Mouse (Mus musculus) left cerebral cortex, adult 8-10 months (tissue): ENCODE data around the gene Syt1. TPM values are rescaled to one million over a fixed set of nuclear protein-coding genes. Genes with fewer than 3 reads are reported as not detected.

Experiments
- DNase-seq, 2 experiments: peaks; one replicate each; pipeline ENCODE4 v3.0.0; 2022; ENCODE audit warnings: low spot score in 2 of 2
- total RNA-seq, 4 experiments: library from RNA; stranded (reverse); gene quantifications; 2 replicates each; pipeline ENCODE4 v1.2.4; 2022

Gene Syt1
- total RNA-seq, 4 experiments from 2014 or later, result 1,019 to 1,236 (median 1,126) TPM

GRCm38 (mm10) chr10:108765564-108765963 lies 245.2 kb downstream of the Syt1 start:
- DNase-seq, result no peak

GRCm38 (mm10) chr10:108763722-108764121 lies 247.1 kb downstream of the Syt1 start:
- no peak for DNase-seq

GRCm38 (mm10) chr10:108753304-108753703 lies 257.5 kb downstream of the Syt1 start:
- DNase-seq, result no peak

DNA sequence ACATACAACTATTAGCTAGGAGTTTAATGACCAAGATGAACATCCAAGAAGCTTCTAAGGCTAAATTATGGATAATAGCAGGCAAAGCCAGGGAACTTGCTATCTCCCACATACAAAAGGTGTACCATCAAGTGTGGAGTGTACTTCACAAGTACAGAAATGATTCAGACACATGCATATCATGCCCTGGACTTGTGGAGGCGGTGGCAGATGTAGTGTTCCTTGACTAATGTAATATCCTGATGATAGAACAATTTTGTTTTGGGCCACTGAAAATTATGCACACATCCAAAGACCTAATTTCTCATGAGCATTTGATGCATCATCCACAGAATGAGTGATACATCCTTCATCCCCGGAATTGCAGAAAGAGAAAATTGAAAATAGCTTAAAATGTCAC lies 267.0 kb downstream of the Syt1 start:
- DNase-seq, result no peak

GRCm38 (mm10) chr10:108733982-108734381 lies 276.8 kb downstream of the Syt1 start:
- no peak for DNase-seq

GRCm38 (mm10) chr10:108728961-108729360 lies 281.8 kb downstream of the Syt1 start:
- no peak for DNase-seq

- DNase-seq, result no peak
Measured at GRCm38 (mm10) chr10:108726391-108726790, 284.4 kb downstream of the Syt1 start.

GRCm38 (mm10) chr10:108724878-108725277 lies 285.9 kb downstream of the Syt1 start:
- DNase-seq, result no peak

DNA sequence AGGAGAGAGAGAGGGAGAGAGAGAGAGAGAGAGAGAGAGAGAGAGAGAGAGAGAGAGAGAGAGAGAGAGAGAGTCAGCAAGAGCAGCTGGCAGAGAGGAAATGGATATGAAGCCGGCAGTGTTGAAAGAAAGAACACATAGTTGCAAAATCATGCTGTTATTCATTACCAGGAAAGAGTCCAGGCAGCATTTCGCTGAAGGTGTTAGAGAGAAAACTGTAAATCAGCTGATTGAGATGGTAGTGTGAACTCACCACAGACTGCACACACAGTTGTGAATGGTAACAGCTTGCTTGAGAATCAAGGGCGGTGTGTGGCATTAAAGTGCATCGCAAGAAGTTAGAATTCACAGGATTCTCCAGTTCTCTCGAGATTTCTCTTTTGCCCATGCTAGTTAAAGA lies 300.3 kb downstream of the Syt1 start:
- DNase-seq, result peak in 1 of 2 experiments; percentile 64

DNA sequence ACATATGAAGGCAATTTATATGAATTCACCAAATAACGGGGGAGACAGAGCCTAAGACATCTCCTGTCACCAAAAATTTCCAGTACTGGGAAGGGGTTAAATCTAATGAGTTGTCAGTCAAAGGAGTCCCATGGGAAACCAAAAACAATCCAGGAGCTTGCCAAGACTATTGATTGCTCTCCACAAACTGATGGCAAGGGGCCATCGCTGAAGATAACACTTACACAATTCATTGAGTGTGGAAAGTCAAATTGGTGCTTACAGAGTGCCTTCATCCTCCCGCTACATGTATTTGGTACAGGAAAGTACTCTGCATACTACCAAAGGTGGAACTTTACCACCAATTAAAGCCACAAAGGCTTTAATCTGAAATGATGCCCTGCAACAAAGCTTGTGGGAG lies 305.1 kb downstream of the Syt1 start:
- no peak for DNase-seq

GRCm38 (mm10) chr10:108701361-108702128 lies 309.2 kb downstream of the Syt1 start:
- no peak for DNase-seq

DNA sequence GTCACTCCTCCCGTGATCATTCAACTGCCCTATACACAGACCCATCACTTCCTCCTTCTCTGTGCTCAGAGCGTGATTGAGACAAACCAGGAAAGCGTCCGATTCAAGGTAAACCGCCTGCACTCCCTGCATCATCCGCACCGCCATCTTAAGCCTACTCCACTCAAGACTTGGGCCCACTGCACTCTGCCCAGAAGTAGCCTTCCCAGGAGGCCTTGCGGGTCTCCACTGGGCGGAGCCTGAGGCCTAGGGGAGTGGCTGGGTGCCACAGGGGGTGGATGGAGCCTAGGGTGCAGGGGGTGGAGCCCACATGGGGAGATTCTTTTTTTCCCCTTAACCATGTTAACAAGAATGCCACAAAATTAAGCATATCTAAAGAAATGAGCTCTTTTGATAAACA lies 310.8 kb downstream of the Syt1 start, which contains the start of gene Gm5136:
TSS of gene Gm5136 (minus strand) at position 215 of the 400 bp plus-strand sequence.
- DNase-seq, result no peak

- DNase-seq, result no peak
Measured at GRCm38 (mm10) chr10:108697062-108697461, 313.7 kb downstream of the Syt1 start.

DNA sequence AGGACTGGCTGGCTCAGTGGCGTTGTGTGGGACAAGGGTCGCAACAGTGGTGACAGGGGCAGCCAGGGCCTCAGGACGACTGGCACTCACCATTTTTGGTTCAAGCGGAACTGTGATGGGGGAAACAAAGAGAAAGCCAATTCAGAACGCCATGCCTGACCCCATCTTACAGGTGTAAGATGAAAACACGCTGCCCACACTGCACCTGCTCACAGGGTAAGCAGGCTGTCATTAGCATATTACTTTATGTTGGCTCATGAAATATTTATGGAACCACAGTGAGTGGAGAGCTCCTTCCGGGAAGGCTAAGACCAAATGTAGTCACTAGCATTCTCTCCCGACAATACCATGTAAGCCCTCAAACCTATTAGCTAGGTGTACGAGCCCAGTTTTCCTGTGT lies 319.8 kb downstream of the Syt1 start:
- no peak for DNase-seq

DNA sequence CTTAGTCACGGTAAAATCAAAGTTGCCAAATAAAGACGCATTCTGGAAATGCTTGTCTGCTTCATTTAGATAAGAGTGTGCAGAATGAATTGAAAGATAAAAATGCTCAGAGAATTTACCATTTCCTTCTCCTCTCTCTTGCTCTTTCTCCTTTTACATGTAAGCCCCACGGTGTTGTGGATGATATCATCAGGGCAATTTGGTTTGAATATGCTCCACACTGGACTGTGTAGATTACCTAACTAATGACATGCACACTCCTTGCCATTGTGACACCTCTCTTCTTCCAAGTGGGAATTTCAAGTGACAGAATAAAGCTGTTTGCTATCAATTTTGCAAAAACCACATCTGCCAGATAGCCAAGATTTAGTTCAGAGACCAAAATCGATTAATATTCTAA lies 324.1 kb downstream of the Syt1 start:
- no peak for DNase-seq

- peak in 1 of 2 experiments; percentile 67 for DNase-seq
Measured at GRCm38 (mm10) chr10:108679675-108680390, 330.9 kb downstream of the Syt1 start.

DNA sequence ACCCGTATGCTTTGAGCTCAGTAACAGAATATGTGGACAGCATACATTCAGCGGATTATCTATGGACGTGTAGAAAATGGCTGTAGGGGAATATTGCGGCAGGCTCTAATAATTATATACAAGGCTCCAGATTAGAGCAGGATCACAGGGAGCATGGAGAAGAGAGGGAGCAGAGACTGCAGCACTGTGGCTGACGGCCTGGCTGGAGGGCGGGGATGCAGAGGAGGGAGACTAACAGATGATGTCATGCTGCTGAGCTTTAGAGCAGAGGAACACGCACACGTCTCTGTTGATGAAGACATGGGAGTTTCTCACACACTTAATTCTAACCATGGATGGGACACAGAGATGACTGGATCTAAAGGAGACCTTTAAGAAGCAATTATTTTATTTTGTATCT lies 333.7 kb downstream of the Syt1 start:
- no peak for DNase-seq

- DNase-seq, result no peak
Measured at GRCm38 (mm10) chr10:108668944-108669343, 341.8 kb downstream of the Syt1 start.

DNA sequence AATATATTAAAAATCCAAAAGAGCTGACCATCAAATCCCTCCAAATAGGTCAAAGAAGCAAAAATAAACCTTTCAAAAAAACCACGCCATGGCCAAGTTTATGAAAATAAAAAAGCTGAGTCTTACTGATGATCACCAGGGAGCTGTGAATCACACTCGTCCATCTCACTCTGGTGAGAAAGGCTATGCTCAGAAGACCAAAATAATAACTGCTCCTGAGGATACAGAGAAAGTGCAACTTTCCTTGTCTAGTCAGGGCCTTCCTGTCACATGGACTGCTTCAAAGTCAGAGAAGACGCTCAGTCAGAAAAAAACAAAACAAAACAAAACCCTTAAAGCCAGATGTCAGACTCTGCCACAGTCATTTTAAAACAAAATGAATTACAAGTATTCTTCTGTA lies 350.5 kb downstream of the Syt1 start:
- DNase-seq, result no peak

DNA sequence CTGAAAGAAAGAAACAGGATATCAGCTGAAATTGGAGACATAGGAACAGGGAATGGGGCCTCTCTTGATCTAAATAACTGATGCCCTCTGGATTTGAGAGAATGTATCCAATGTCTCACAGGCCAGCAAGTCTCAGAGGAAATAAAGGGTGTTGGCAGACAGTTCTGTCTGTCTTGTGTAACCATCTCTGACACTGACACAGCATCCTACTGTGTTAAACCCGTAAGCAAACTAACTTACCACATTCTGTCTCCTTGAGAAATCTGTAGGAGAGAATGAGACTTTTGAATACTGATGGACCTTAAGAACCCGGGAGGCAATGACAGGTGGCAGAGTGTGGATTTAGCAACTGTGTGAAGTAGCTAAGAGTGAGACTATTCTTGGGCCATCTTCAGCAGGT lies 352.5 kb downstream of the Syt1 start:
- no peak for DNase-seq

- DNase-seq, result no peak
Measured at GRCm38 (mm10) chr10:108657669-108658068, 353.1 kb downstream of the Syt1 start.

GRCm38 (mm10) chr10:108656898-108657297 lies 353.9 kb downstream of the Syt1 start:
- DNase-seq, result peak in 1 of 2 experiments; percentile 64

DNA sequence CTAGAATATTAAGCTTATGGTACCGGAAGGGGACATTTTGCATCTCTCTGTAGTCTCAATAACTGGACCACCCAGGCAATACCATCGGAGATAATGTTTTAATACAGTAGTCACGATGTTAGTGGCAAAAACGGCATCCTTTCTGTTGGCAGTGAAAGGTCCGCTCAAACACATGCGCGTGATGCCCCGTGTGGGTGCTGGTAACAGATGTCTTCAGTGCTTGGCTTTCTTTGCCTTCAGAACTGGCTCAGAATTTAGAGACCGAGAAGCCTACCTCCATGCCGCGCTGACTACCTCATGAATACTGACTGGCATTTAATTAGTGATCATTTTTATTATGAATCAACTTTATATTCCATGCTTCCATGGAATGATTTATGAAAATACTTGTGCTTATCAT lies 355.7 kb downstream of the Syt1 start:
- DNase-seq, result no peak
